Mouse (Mus musculus) ES-E14 (cell line): Measurements from ENCODE around the gene Theg.

ENCODE experiments used
- CHD2 ChIP-seq: IDR thresholded peaks from 2 replicates; pipeline ENCODE4 v1.6.1; 2014; ENCODE audit warnings: mild to moderate bottlenecking, low read depth, low read length, inconsistent platforms
- HCFC1 ChIP-seq: IDR thresholded peaks from 2 replicates; pipeline ENCODE4 v1.6.1; 2012; ENCODE audit warnings: low read length, inconsistent platforms, borderline replicate concordance; ENCODE audit not compliant: insufficient read depth
- MAFK ChIP-seq: IDR thresholded peaks from 2 replicates; pipeline ENCODE4 v1.6.1; 2014; ENCODE audit warnings: mild to moderate bottlenecking, low read depth, low read length, inconsistent platforms; ENCODE audit not compliant: insufficient read depth
- ZC3H11A ChIP-seq: IDR thresholded peaks from 2 replicates; pipeline ENCODE4 v1.6.1; 2012; ENCODE audit warnings: low read depth, mild to moderate bottlenecking, inconsistent platforms, low read length, borderline replicate concordance
- ZNF384 ChIP-seq: IDR thresholded peaks from 2 replicates; pipeline ENCODE4 v1.6.1; 2012; ENCODE audit warnings: low read depth, low read length, inconsistent platforms

DNA sequence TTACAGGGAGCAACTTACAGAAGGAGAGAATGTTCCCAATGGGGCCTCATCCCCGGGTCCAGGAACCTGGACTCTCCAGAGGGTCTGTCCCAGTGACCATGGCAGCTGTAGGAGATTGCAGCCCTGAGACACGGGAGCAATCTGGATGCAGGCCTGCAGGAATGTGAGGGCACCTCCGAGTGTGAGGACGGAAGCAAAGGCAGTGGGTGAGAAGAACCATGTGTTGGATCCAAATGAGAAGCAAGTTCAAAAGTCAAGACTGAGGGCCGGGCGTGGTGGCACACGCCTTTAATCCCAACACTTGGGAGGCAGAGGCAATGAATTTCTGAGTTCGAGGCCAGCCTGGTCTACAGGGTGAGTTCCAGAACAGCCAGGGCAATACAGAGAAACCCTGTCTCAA is 5.6 kb downstream of the Theg start:
- no peak for TF ChIP-seq HCFC1
- no peak for TF ChIP-seq CHD2
- TF ChIP-seq MAFK, result no peak
- TF ChIP-seq ZC3H11A, result no peak
- no peak for TF ChIP-seq ZNF384
